Mouse (Mus musculus): ENCODE results near the gene Wdr43. TPM values are rescaled to one million over a fixed set of nuclear protein-coding genes. Genes with fewer than 3 reads are reported as not detected.

Wdr43 gene
- polyA plus RNA-seq (2015; fragmentation: Nextera tagmentation; extraction: Ambion mirVana): 89.5 and 92.1 TPM in 2 replicates

- H3K4me1 ChIP-seq (ENCODE audit: insufficient read depth, low read length): peaks cover 18% of the 10 kb centered on the region
- H3K27ac ChIP-seq (ENCODE audit: low read length): peak within 1 kb of the TSS; percentile 44
- peak within 1 kb of the TSS; percentile 93 for H3K4me3 ChIP-seq (ENCODE audit: low read length)
- 5% methylated on average over 40 of the region's 40 CpGs for WGBS
- no peaks in the 10 kb centered on the region for H3K9me3 ChIP-seq (ENCODE audit: low read length)
- H3K27me3 ChIP-seq (ENCODE audit: insufficient read depth, low read length): no peaks in the 10 kb centered on the region
- H3K36me3 ChIP-seq (ENCODE audit: insufficient read depth, low read length): peaks cover 4% of the 10 kb centered on the region; the same call in 1 of the 2 replicates
- H3K9ac ChIP-seq (replicated peaks; ENCODE audit: low read length): peak within 1 kb of the TSS; percentile 97
- H3K4me2 ChIP-seq (replicated peaks; ENCODE audit: low read depth, low read length): peak within 1 kb of the TSS; percentile 85
- peak; percentile 100 for ATAC-seq (ENCODE audit: low FRiP score, low TSS enrichment)
Measured at GRCm38 (mm10) chr17:71615638-71616318, at the start of gene Wdr43. TSS of gene Wdr43 (plus strand) at chr17:71615895.

GRCm38 (mm10) chr17:71579176-71579705 lies 36.5 kb upstream of the Wdr43 start:
- Histone ChIP-seq H3K4me1 (ENCODE audit: insufficient read depth, low read length) (no peaks in the 10 kb centered on the region), H3K9me3 (ENCODE audit: low read length) (no peaks in the 10 kb centered on the region), H3K4me2 (replicated peaks; ENCODE audit: low read depth, low read length) (no peak overlapping the region), H3K36me3 (ENCODE audit: insufficient read depth, low read length) (no peaks in the 10 kb centered on the region), H3K9ac (replicated peaks; ENCODE audit: low read length) (no peak overlapping the region), H3K4me3 (ENCODE audit: low read length) (no peak overlapping the region), H3K27ac (ENCODE audit: low read length) (no peak overlapping the region), H3K27me3 (ENCODE audit: insufficient read depth, low read length) (no peaks in the 10 kb centered on the region)
- ATAC-seq (ENCODE audit: low FRiP score, low TSS enrichment): no peak
- WGBS: 89% methylated on average over 1 of the region's 1 CpGs

GRCm38 (mm10) chr17:71597881-71598658 lies 17.6 kb upstream of the Wdr43 start:
- H3K36me3 ChIP-seq (ENCODE audit: insufficient read depth, low read length): no peaks in the 10 kb centered on the region
- H3K27me3 ChIP-seq (ENCODE audit: insufficient read depth, low read length): 0 out of 2 replicates have a peak, but pooled peaks cover 3% of the 10 kb centered on the region
- H3K4me3 ChIP-seq (ENCODE audit: low read length): peak overlapping the region; percentile 72
- WGBS: 1% methylated on average over 47 of the region's 48 CpGs
- H3K27ac ChIP-seq (ENCODE audit: low read length): peak overlapping the region; percentile 75
- peaks cover 10% of the 10 kb centered on the region for H3K4me1 ChIP-seq (ENCODE audit: insufficient read depth, low read length)
- peak overlapping the region; percentile 75 for H3K9ac ChIP-seq (replicated peaks; ENCODE audit: low read length)
- H3K9me3 ChIP-seq (ENCODE audit: low read length): no peaks in the 10 kb centered on the region
- H3K4me2 ChIP-seq (replicated peaks; ENCODE audit: low read depth, low read length): peak overlapping the region; percentile 60
- peak; percentile 72 for ATAC-seq (ENCODE audit: low FRiP score, low TSS enrichment)

GRCm38 (mm10) chr17:71598659-71599554 lies 16.8 kb upstream of the Wdr43 start:
- ATAC-seq (ENCODE audit: low FRiP score, low TSS enrichment): peak; percentile 98
- Histone ChIP-seq H3K4me3 (ENCODE audit: low read length) (peak overlapping the region; percentile 72), H3K4me1 (ENCODE audit: insufficient read depth, low read length) (peaks cover 10% of the 10 kb centered on the region), H3K4me2 (replicated peaks; ENCODE audit: low read depth, low read length) (peak overlapping the region; percentile 60), H3K27ac (ENCODE audit: low read length) (peak overlapping the region; percentile 75), H3K36me3 (ENCODE audit: insufficient read depth, low read length) (no peaks in the 10 kb centered on the region), H3K27me3 (ENCODE audit: insufficient read depth, low read length) (0 out of 2 replicates have a peak, but pooled peaks cover 3% of the 10 kb centered on the region), H3K9ac (replicated peaks; ENCODE audit: low read length) (peak overlapping the region; percentile 75), H3K9me3 (ENCODE audit: low read length) (no peaks in the 10 kb centered on the region)
- WGBS: 6% methylated on average over 42 of the region's 42 CpGs

GRCm38 (mm10) chr17:71616319-71617032 lies 781 bp downstream of the Wdr43 start:
- ATAC-seq (ENCODE audit: low FRiP score, low TSS enrichment): peak; percentile 83
- under 1% methylated on average over 61 of the region's 73 CpGs for WGBS

GRCm38 (mm10) chr17:71617033-71617362 lies 1.3 kb downstream of the Wdr43 start:
- Histone ChIP-seq H3K27me3 (ENCODE audit: insufficient read depth, low read length) (no peaks in the 10 kb centered on the region), H3K27ac (ENCODE audit: low read length) (no peak overlapping the region), H3K4me2 (replicated peaks; ENCODE audit: low read depth, low read length) (peak overlapping the region; percentile 85), H3K9ac (replicated peaks; ENCODE audit: low read length) (peak overlapping the region; percentile 97), H3K4me3 (ENCODE audit: low read length) (peak overlapping the region; percentile 93), H3K36me3 (ENCODE audit: insufficient read depth, low read length) (peaks cover 4% of the 10 kb centered on the region; the same call in 1 of the 2 replicates), H3K9me3 (ENCODE audit: low read length) (no peaks in the 10 kb centered on the region), H3K4me1 (ENCODE audit: insufficient read depth, low read length) (peaks cover 18% of the 10 kb centered on the region)
- ATAC-seq (ENCODE audit: low FRiP score, low TSS enrichment): no peak
- under 1% methylated on average over 10 of the region's 10 CpGs for WGBS

More at GRCm38 (mm10) chr17:71616319-71617032, 781 bp downstream of the Wdr43 start:
- Histone ChIP-seq H3K27me3 (ENCODE audit: insufficient read depth, low read length) (no peaks in the 10 kb centered on the region), H3K36me3 (ENCODE audit: insufficient read depth, low read length) (peaks cover 4% of the 10 kb centered on the region; the same call in 1 of the 2 replicates), H3K4me1 (ENCODE audit: insufficient read depth, low read length) (peaks cover 18% of the 10 kb centered on the region), H3K9me3 (ENCODE audit: low read length) (no peaks in the 10 kb centered on the region), H3K4me2 (replicated peaks; ENCODE audit: low read depth, low read length) (peak overlapping the region; percentile 85), H3K4me3 (ENCODE audit: low read length) (peak overlapping the region; percentile 93), H3K9ac (replicated peaks; ENCODE audit: low read length) (peak overlapping the region; percentile 97), H3K27ac (ENCODE audit: low read length) (peak overlapping the region; percentile 40; the same call in 1 of the 2 replicates)

GRCm38 (mm10) chr17:71617974-71618373 lies 2.3 kb downstream of the Wdr43 start:
- H3K9ac ChIP-seq (replicated peaks; ENCODE audit: low read length): peak overlapping the region; percentile 41

GRCm38 (mm10) chr17:71631806-71632205 lies 16.1 kb downstream of the Wdr43 start:
- peaks cover 65% of the 10 kb centered on the region for H3K36me3 ChIP-seq (ENCODE audit: insufficient read depth, low read length)
- H3K4me1 ChIP-seq (ENCODE audit: insufficient read depth, low read length): no peaks in the 10 kb centered on the region
- H3K9me3 ChIP-seq (ENCODE audit: low read length): no peaks in the 10 kb centered on the region

More at GRCm38 (mm10) chr17:71617974-71618373, 2.3 kb downstream of the Wdr43 start:
- Histone ChIP-seq H3K9me3 (ENCODE audit: low read length) (no peaks in the 10 kb centered on the region), H3K4me3 (ENCODE audit: low read length) (peak overlapping the region; percentile 93), H3K4me2 (replicated peaks; ENCODE audit: low read depth, low read length) (peak overlapping the region; percentile 85), H3K36me3 (ENCODE audit: insufficient read depth, low read length) (peaks cover 4% of the 10 kb centered on the region; the same call in 1 of the 2 replicates), H3K27ac (ENCODE audit: low read length) (no peak overlapping the region), H3K4me1 (ENCODE audit: insufficient read depth, low read length) (peaks cover 18% of the 10 kb centered on the region), H3K27me3 (ENCODE audit: insufficient read depth, low read length) (no peaks in the 10 kb centered on the region)
- no peak for ATAC-seq (ENCODE audit: low FRiP score, low TSS enrichment)
- WGBS: 46% methylated on average over 4 of the region's 4 CpGs

More at GRCm38 (mm10) chr17:71631806-71632205, 16.1 kb downstream of the Wdr43 start:
- no peaks in the 10 kb centered on the region for H3K27me3 ChIP-seq (ENCODE audit: insufficient read depth, low read length)
- 54% methylated on average over 10 of the region's 10 CpGs for WGBS
- H3K4me2 ChIP-seq (replicated peaks; ENCODE audit: low read depth, low read length): no peak overlapping the region
- ATAC-seq (ENCODE audit: low FRiP score, low TSS enrichment): no peak
- H3K27ac ChIP-seq (ENCODE audit: low read length): no peak overlapping the region
- no peak overlapping the region for H3K4me3 ChIP-seq (ENCODE audit: low read length)
- H3K9ac ChIP-seq (replicated peaks; ENCODE audit: low read length): no peak overlapping the region

Measured in kidney, embryonic 16.5 days (tissue).